Mouse (Mus musculus) neural tube, embryonic 13.5 days (tissue): ENCODE data around the gene Dgkh. TPM values are rescaled to one million over a fixed set of nuclear protein-coding genes. Genes with fewer than 3 reads are reported as not detected.
A peak's percentile ranks its signal among the peaks of the same experiment; 100 is the strongest.

ENCODE experiments used
- ATAC-seq: fragments of 200-750 bp; cut with Nextera tagmentation; 2 replicates; pipeline ENCODE4 v1.8.0; 2017; ENCODE audit warnings: low read depth, mild to moderate bottlenecking, moderate TSS enrichment, moderate library complexity
- H3K27ac ChIP-seq: fragments of 300-500 bp; sonication (generic); replicated peaks from 2 replicates; pipeline ENCODE4 v1.5.1; 2015; ENCODE audit warnings: moderate library complexity, mild to moderate bottlenecking, inconsistent platforms
- H3K27me3 ChIP-seq: fragments of 300-500 bp; sonication (generic); 2 replicates; pipeline ENCODE4 v1.6.1; 2015; ENCODE audit warnings: mild to moderate bottlenecking, inconsistent platforms
- H3K36me3 ChIP-seq: fragments of 300-500 bp; sonication (generic); 2 replicates; pipeline ENCODE4 v1.6.1; 2015; ENCODE audit warnings: mild to moderate bottlenecking, inconsistent platforms
- H3K4me1 ChIP-seq: fragments of 300-500 bp; sonication (generic); replicated peaks from 2 replicates; pipeline ENCODE4 v1.6.1; 2015; ENCODE audit warnings: inconsistent platforms
- H3K4me2 ChIP-seq: fragments of 300-500 bp; sonication (generic); 2 replicates; pipeline ENCODE4 v1.6.1; 2015; ENCODE audit warnings: inconsistent platforms, mild to moderate bottlenecking, moderate library complexity
- H3K4me3 ChIP-seq: fragments of 300-500 bp; sonication (generic); 2 replicates; pipeline ENCODE4 v1.5.1; 2015; ENCODE audit warnings: mild to moderate bottlenecking, inconsistent platforms
- H3K9ac ChIP-seq: fragments of 300-500 bp; sonication (generic); 2 replicates; pipeline ENCODE4 v1.6.1; 2015; ENCODE audit warnings: moderate library complexity, mild to moderate bottlenecking, inconsistent platforms
- H3K9me3 ChIP-seq: fragments of 300-500 bp; sonication (generic); 2 replicates; pipeline ENCODE4 v1.6.1; 2016; ENCODE audit warnings: inconsistent platforms
- WGBS: fragments of 180-500 bp; shearing (Covaris S2); methylation state at CpG from one replicate; pipeline ENCODE4 v1.1.7; 2015; 5-methylcytosine and 5-hydroxymethylcytosine counted together
- polyA plus RNA-seq: library from polyadenylated mRNA; unstranded; fragments of >200 nt; fragmentation: Nextera tagmentation; extraction: Ambion mirVana; gene quantifications from 2 replicates; pipeline ENCODE4 v1.2.1, GENCODE M21; 2015

Gene Dgkh
- polyA plus RNA-seq, 1 experiment from 2014 or later, result 16.3 TPM

GRCm38 (mm10) chr14:78710647-78711046 lies 21.9 kb downstream of the Dgkh start:
- H3K27ac ChIP-seq, result no peak overlapping the region
- H3K4me2 ChIP-seq, result no peak overlapping the region
- 83% methylated on average over 4 of the region's 4 CpGs for WGBS
- H3K4me3 ChIP-seq, result no peak overlapping the region
- H3K9ac ChIP-seq, result no peak overlapping the region
- no peaks in the 10 kb centered on the region for H3K4me1 ChIP-seq
- no peaks in the 10 kb centered on the region for H3K27me3 ChIP-seq
- no peak for ATAC-seq
- H3K36me3 ChIP-seq, result no peaks in the 10 kb centered on the region; the same call in 1 of the 2 replicates
- no peaks in the 10 kb centered on the region for H3K9me3 ChIP-seq

GRCm38 (mm10) chr14:78705616-78706015 lies 27.0 kb downstream of the Dgkh start:
- no peaks in the 10 kb centered on the region for H3K27me3 ChIP-seq
- H3K36me3 ChIP-seq, result no peaks in the 10 kb centered on the region; the same call in 1 of the 2 replicates

GRCm38 (mm10) chr14:78703989-78704388 lies 28.6 kb downstream of the Dgkh start:
- ATAC-seq, result no peak
- Histone ChIP-seq H3K9ac (no peak overlapping the region), H3K27ac (no peak overlapping the region), H3K9me3 (no peaks in the 10 kb centered on the region), H3K4me2 (no peak overlapping the region), H3K4me1 (peaks cover 15% of the 10 kb centered on the region), H3K4me3 (no peak overlapping the region), H3K27me3 (no peaks in the 10 kb centered on the region), H3K36me3 (no peaks in the 10 kb centered on the region; the same call in 1 of the 2 replicates)
- WGBS, result 97% methylated on average over 4 of the region's 4 CpGs

More at GRCm38 (mm10) chr14:78705616-78706015, 27.0 kb downstream of the Dgkh start:
- Histone ChIP-seq H3K9me3 (no peaks in the 10 kb centered on the region), H3K9ac (no peak overlapping the region), H3K4me2 (no peak overlapping the region), H3K27ac (no peak overlapping the region), H3K4me3 (no peak overlapping the region), H3K4me1 (no peaks in the 10 kb centered on the region; the same call in 1 of the 2 replicates)
- 84% methylated on average over 3 of the region's 3 CpGs for WGBS
- no peak for ATAC-seq

- 86% methylated on average over 6 of the region's 6 CpGs for WGBS
- no peak overlapping the region for H3K4me2 ChIP-seq
Observed at GRCm38 (mm10) chr14:78703361-78703760, 29.2 kb downstream of the Dgkh start.

GRCm38 (mm10) chr14:78702048-78702447 lies 30.5 kb downstream of the Dgkh start:
- no peak for ATAC-seq
- 78% methylated on average over 4 of the region's 4 CpGs for WGBS

More at GRCm38 (mm10) chr14:78703361-78703760, 29.2 kb downstream of the Dgkh start:
- peaks cover 17% of the 10 kb centered on the region for H3K4me1 ChIP-seq
- H3K9ac ChIP-seq, result no peak overlapping the region
- no peak overlapping the region for H3K4me3 ChIP-seq
- no peak for ATAC-seq
- H3K9me3 ChIP-seq, result no peaks in the 10 kb centered on the region
- no peaks in the 10 kb centered on the region for H3K36me3 ChIP-seq
- no peak overlapping the region for H3K27ac ChIP-seq
- no peaks in the 10 kb centered on the region for H3K27me3 ChIP-seq

GRCm38 (mm10) chr14:78701501-78701900 lies 31.1 kb downstream of the Dgkh start:
- WGBS, result 83% methylated on average over 8 of the region's 8 CpGs

More at GRCm38 (mm10) chr14:78702048-78702447, 30.5 kb downstream of the Dgkh start:
- H3K36me3 ChIP-seq, result no peaks in the 10 kb centered on the region
- no peaks in the 10 kb centered on the region for H3K27me3 ChIP-seq
- H3K27ac ChIP-seq, result no peak overlapping the region
- H3K4me3 ChIP-seq, result no peak overlapping the region
- H3K4me2 ChIP-seq, result no peak overlapping the region
- no peak overlapping the region for H3K9ac ChIP-seq
- H3K9me3 ChIP-seq, result no peaks in the 10 kb centered on the region
- peaks cover 17% of the 10 kb centered on the region for H3K4me1 ChIP-seq

GRCm38 (mm10) chr14:78701087-78701486 lies 31.5 kb downstream of the Dgkh start:
- no peak for ATAC-seq
- Histone ChIP-seq H3K36me3 (no peaks in the 10 kb centered on the region), H3K9me3 (no peaks in the 10 kb centered on the region), H3K27me3 (no peaks in the 10 kb centered on the region), H3K9ac (no peak overlapping the region), H3K4me2 (no peak overlapping the region), H3K4me3 (no peak overlapping the region), H3K4me1 (peaks cover 17% of the 10 kb centered on the region), H3K27ac (no peak overlapping the region)
- WGBS, result 86% methylated on average over 9 of the region's 9 CpGs

More at GRCm38 (mm10) chr14:78701501-78701900, 31.1 kb downstream of the Dgkh start:
- no peak overlapping the region for H3K4me2 ChIP-seq
- H3K9ac ChIP-seq, result no peak overlapping the region
- H3K27me3 ChIP-seq, result no peaks in the 10 kb centered on the region
- no peak for ATAC-seq
- H3K4me1 ChIP-seq, result peaks cover 17% of the 10 kb centered on the region
- no peaks in the 10 kb centered on the region for H3K36me3 ChIP-seq
- H3K27ac ChIP-seq, result no peak overlapping the region
- no peak overlapping the region for H3K4me3 ChIP-seq
- no peaks in the 10 kb centered on the region for H3K9me3 ChIP-seq

- Histone ChIP-seq H3K4me1 (peaks cover 17% of the 10 kb centered on the region), H3K4me3 (no peak overlapping the region), H3K9ac (no peak overlapping the region), H3K36me3 (no peaks in the 10 kb centered on the region), H3K27me3 (no peaks in the 10 kb centered on the region), H3K4me2 (no peak overlapping the region), H3K9me3 (no peaks in the 10 kb centered on the region), H3K27ac (0 out of 2 replicates have a peak overlapping the region, but pooled peaks have one; percentile 13)
- WGBS, result 56% methylated on average over 3 of the region's 3 CpGs
- no peak for ATAC-seq
Observed at GRCm38 (mm10) chr14:78699634-78700033, 32.9 kb downstream of the Dgkh start.

GRCm38 (mm10) chr14:78699196-78699595 lies 33.4 kb downstream of the Dgkh start:
- no peak overlapping the region for H3K9ac ChIP-seq
- no peaks in the 10 kb centered on the region for H3K27me3 ChIP-seq
- ATAC-seq, result no peak; the same call in 1 of the 2 replicates
- no peaks in the 10 kb centered on the region for H3K9me3 ChIP-seq
- no peak overlapping the region for H3K4me2 ChIP-seq
- H3K4me1 ChIP-seq, result peaks cover 17% of the 10 kb centered on the region
- 55% methylated on average over 5 of the region's 5 CpGs for WGBS
- H3K4me3 ChIP-seq, result no peak overlapping the region
- H3K36me3 ChIP-seq, result no peaks in the 10 kb centered on the region
- 0 out of 2 replicates have a peak overlapping the region, but pooled peaks have one; percentile 13 for H3K27ac ChIP-seq

- peaks cover 11% of the 10 kb centered on the region for H3K4me1 ChIP-seq
Observed at GRCm38 (mm10) chr14:78694121-78694520, 38.5 kb downstream of the Dgkh start.

GRCm38 (mm10) chr14:78692602-78693001 lies 40.0 kb downstream of the Dgkh start:
- Histone ChIP-seq H3K36me3 (no peaks in the 10 kb centered on the region), H3K27me3 (no peaks in the 10 kb centered on the region), H3K9me3 (no peaks in the 10 kb centered on the region), H3K27ac (no peak overlapping the region), H3K9ac (no peak overlapping the region), H3K4me3 (no peak overlapping the region), H3K4me1 (peaks cover 8% of the 10 kb centered on the region; the same call in 1 of the 2 replicates), H3K4me2 (no peak overlapping the region)
- ATAC-seq, result no peak
- WGBS, result 68% methylated on average over 4 of the region's 4 CpGs

More at GRCm38 (mm10) chr14:78694121-78694520, 38.5 kb downstream of the Dgkh start:
- ATAC-seq, result no peak
- H3K9ac ChIP-seq, result no peak overlapping the region
- no peak overlapping the region for H3K27ac ChIP-seq
- no peaks in the 10 kb centered on the region for H3K27me3 ChIP-seq
- H3K4me3 ChIP-seq, result no peak overlapping the region
- WGBS, result 95% methylated on average over 8 of the region's 8 CpGs
- no peak overlapping the region for H3K4me2 ChIP-seq
- no peaks in the 10 kb centered on the region for H3K9me3 ChIP-seq
- H3K36me3 ChIP-seq, result no peaks in the 10 kb centered on the region

- no peaks in the 10 kb centered on the region for H3K27me3 ChIP-seq
- 71% methylated on average over 5 of the region's 5 CpGs for WGBS
- no peaks in the 10 kb centered on the region for H3K36me3 ChIP-seq
Observed at GRCm38 (mm10) chr14:78691926-78692487, 40.6 kb downstream of the Dgkh start.

More at GRCm38 (mm10) chr14:78691926-78692487, 40.6 kb downstream of the Dgkh start:
- no peaks in the 10 kb centered on the region for H3K9me3 ChIP-seq
- no peak for ATAC-seq
- H3K4me1 ChIP-seq, result peaks cover 8% of the 10 kb centered on the region; the same call in 1 of the 2 replicates
- no peak overlapping the region for H3K27ac ChIP-seq
- H3K9ac ChIP-seq, result no peak overlapping the region
- H3K4me3 ChIP-seq, result no peak overlapping the region
- H3K4me2 ChIP-seq, result no peak overlapping the region
